Mouse (Mus musculus): ENCODE results near the gene Cdc42se2. TPM values are rescaled to one million over a fixed set of nuclear protein-coding genes. Genes with fewer than 3 reads are reported as not detected.
A peak's percentile ranks its signal among the peaks of the same experiment; 100 is the strongest.

The Cdc42se2 gene
- polyA plus RNA-seq, 1 experiment from 2014 or later, result 204 TPM

GRCm38 (mm10) chr11:54739012-54739750, 48.3 kb downstream of the Cdc42se2 start:
- no peaks in the 10 kb centered on the region for H3K27me3 ChIP-seq
- H3K4me3 ChIP-seq, result no peak overlapping the region
- H3K36me3 ChIP-seq (ENCODE audit: poor library complexity, severe bottlenecking), result peaks cover 46% of the 10 kb centered on the region
- no peak overlapping the region for H3K27ac ChIP-seq
- 95% methylated on average over 4 of the region's 4 CpGs for WGBS
- H3K4me1 ChIP-seq, result peaks cover 4% of the 10 kb centered on the region; the same call in 1 of the 2 replicates
- no peak overlapping the region for H3K9ac ChIP-seq
- no peak overlapping the region for H3K4me2 ChIP-seq
- H3K9me3 ChIP-seq (replicated peaks), result no peaks in the 10 kb centered on the region
- ATAC-seq, result no peak

- 92% methylated on average over 5 of the region's 5 CpGs for WGBS
These were observed 50.6 kb downstream of the Cdc42se2 start for GRCm38 (mm10) chr11:54736903-54737302.

DNA sequence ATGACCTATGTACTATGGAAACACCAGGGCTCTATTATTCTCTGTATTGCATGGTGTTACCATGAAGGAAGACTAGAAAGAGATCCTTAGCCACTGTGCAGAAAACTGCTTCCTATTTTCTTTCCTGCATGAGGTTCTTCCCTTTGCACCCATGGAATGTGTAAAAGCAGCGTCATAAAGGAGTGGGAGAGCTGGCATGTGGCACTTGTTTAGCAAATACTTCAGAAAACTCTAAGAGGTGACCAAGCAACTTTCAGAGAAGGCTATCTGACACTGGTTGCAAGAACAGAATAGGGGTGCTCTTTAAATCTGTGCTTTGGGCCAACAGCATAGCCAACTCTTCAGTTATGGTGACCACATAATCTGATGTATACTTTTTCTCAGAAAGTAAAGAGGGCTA, 52.4 kb downstream of the Cdc42se2 start:
- H3K36me3 ChIP-seq (ENCODE audit: poor library complexity, severe bottlenecking), result peaks cover 56% of the 10 kb centered on the region
- H3K27me3 ChIP-seq, result no peaks in the 10 kb centered on the region
- H3K9me3 ChIP-seq (replicated peaks), result no peaks in the 10 kb centered on the region
- peaks cover 5% of the 10 kb centered on the region; the same call in 1 of the 2 replicates for H3K4me1 ChIP-seq
- H3K4me2 ChIP-seq, result no peak overlapping the region
- H3K9ac ChIP-seq, result no peak overlapping the region
- no peak for ATAC-seq
- no peak overlapping the region for H3K4me3 ChIP-seq
- WGBS, result 91% methylated on average over 1 of the region's 1 CpGs
- no peak overlapping the region for H3K27ac ChIP-seq

More at GRCm38 (mm10) chr11:54736903-54737302, 50.6 kb downstream of the Cdc42se2 start:
- Histone ChIP-seq H3K9ac (no peak overlapping the region), H3K9me3 (replicated peaks) (no peaks in the 10 kb centered on the region), H3K4me2 (no peak overlapping the region), H3K4me1 (peaks cover 5% of the 10 kb centered on the region; the same call in 1 of the 2 replicates), H3K4me3 (no peak overlapping the region), H3K27ac (no peak overlapping the region), H3K27me3 (no peaks in the 10 kb centered on the region), H3K36me3 (ENCODE audit: poor library complexity, severe bottlenecking) (peaks cover 53% of the 10 kb centered on the region)
- ATAC-seq, result no peak

DNA sequence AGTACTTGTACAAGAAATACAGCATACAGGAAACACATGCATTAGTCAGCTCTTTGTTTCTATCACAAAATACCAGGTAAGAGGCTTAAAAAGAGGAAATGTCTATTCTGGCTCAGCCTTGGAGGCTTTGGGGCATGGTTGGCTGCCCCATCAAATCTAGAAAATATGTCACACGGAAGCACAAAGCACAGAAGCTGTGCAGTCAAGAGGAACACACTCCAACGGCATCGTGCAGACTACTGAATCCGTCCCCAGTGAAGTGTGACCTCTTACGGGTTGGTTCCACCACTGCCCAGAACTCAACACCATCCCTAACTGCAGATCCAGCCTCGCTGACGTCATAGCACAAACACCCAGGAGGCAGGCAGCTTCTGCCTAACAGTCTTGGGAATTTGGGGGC, 53.9 kb downstream of the Cdc42se2 start:
- Histone ChIP-seq H3K27me3 (no peaks in the 10 kb centered on the region), H3K4me3 (no peak overlapping the region), H3K27ac (no peak overlapping the region), H3K4me1 (peaks cover 5% of the 10 kb centered on the region; the same call in 1 of the 2 replicates), H3K4me2 (no peak overlapping the region), H3K9me3 (replicated peaks) (no peaks in the 10 kb centered on the region), H3K36me3 (ENCODE audit: poor library complexity, severe bottlenecking) (peaks cover 49% of the 10 kb centered on the region), H3K9ac (no peak overlapping the region)
- no peak for ATAC-seq
- 75% methylated on average over 7 of the region's 7 CpGs for WGBS

GRCm38 (mm10) chr11:54731367-54731766, 56.1 kb downstream of the Cdc42se2 start:
- peaks cover 56% of the 10 kb centered on the region for H3K36me3 ChIP-seq (ENCODE audit: poor library complexity, severe bottlenecking)
- 70% methylated on average over 7 of the region's 7 CpGs for WGBS
- no peaks in the 10 kb centered on the region for H3K9me3 ChIP-seq (replicated peaks)
- ATAC-seq, result no peak
- no peak overlapping the region for H3K4me3 ChIP-seq
- H3K27ac ChIP-seq, result no peak overlapping the region
- peaks cover 5% of the 10 kb centered on the region; the same call in 1 of the 2 replicates for H3K4me1 ChIP-seq
- H3K9ac ChIP-seq, result no peak overlapping the region
- no peak overlapping the region for H3K4me2 ChIP-seq
- no peaks in the 10 kb centered on the region for H3K27me3 ChIP-seq

DNA sequence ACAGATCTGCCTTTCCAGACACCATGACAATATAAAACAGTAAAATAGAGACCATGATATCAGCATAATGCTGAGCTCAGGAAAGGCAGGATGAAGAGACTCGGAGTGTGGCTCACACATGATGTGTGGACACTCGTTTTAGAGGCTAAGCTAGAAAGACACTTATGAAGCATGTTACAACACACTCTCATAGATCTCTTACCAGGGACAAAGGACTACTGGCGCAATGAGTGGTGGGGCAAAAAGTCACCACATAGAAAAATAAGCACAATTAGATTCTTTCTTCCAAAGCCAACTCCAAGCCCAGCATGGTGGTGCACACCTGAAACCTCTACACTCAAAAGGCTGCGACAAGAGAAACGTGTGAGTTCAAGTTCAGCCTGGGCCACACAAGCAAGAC, 56.5 kb downstream of the Cdc42se2 start:
- H3K27me3 ChIP-seq, result no peaks in the 10 kb centered on the region
- peaks cover 5% of the 10 kb centered on the region; the same call in 1 of the 2 replicates for H3K4me1 ChIP-seq
- no peaks in the 10 kb centered on the region for H3K9me3 ChIP-seq (replicated peaks)
- no peak overlapping the region for H3K4me2 ChIP-seq
- WGBS, result 89% methylated on average over 5 of the region's 5 CpGs
- peaks cover 56% of the 10 kb centered on the region for H3K36me3 ChIP-seq (ENCODE audit: poor library complexity, severe bottlenecking)
- no peak overlapping the region for H3K4me3 ChIP-seq
- no peak overlapping the region for H3K9ac ChIP-seq
- no peak overlapping the region for H3K27ac ChIP-seq
- ATAC-seq, result no peak

DNA sequence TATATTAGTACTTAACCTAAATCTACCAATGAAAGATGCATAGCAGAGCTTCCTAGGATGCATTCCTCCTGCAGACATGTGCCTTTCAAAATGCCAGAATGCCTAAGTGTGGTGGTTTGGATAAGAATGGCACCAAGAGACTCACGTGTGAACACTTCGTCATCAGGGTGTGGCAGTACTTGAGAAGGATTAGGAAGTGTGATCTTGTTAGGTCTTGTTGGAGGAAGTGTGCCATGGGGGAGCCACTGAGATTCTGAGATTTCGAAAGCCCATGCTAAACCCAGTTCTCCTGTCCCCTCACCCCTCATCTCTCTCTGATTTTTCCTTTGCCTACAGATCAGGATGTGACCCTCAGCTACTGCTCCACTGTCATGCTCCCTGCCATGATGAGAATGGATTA, 58.2 kb downstream of the Cdc42se2 start:
- Histone ChIP-seq H3K27ac (no peak overlapping the region), H3K4me1 (peaks cover 16% of the 10 kb centered on the region), H3K27me3 (no peaks in the 10 kb centered on the region), H3K9me3 (replicated peaks) (no peaks in the 10 kb centered on the region), H3K4me2 (no peak overlapping the region), H3K36me3 (ENCODE audit: poor library complexity, severe bottlenecking) (peaks cover 56% of the 10 kb centered on the region), H3K4me3 (no peak overlapping the region), H3K9ac (no peak overlapping the region)
- no peak for ATAC-seq
- 88% methylated on average over 3 of the region's 3 CpGs for WGBS

DNA sequence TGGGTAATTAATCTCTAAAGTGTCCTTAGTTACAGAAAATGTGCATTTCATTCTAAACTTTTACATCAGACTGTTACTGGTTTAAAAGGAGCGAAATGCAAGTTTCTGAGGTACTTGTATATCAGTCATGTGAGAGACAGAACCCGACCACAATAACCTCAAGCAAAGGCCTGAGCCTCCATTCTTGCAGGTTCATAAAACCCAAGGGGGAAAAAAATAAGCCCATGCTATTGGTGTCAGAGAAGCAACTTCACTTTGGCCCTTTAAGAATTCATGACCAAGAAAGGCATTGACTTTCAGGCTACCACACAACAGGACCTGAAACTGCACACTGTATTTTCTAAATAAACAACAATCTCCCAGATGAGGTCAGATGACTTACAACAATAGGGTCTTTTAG, 59.1 kb downstream of the Cdc42se2 start:
- no peaks in the 10 kb centered on the region for H3K9me3 ChIP-seq (replicated peaks)
- H3K27ac ChIP-seq, result no peak overlapping the region
- no peak overlapping the region for H3K4me3 ChIP-seq
- H3K4me1 ChIP-seq, result peaks cover 14% of the 10 kb centered on the region
- peaks cover 54% of the 10 kb centered on the region for H3K36me3 ChIP-seq (ENCODE audit: poor library complexity, severe bottlenecking)
- WGBS, result 92% methylated on average over 2 of the region's 2 CpGs
- no peak overlapping the region for H3K4me2 ChIP-seq
- no peaks in the 10 kb centered on the region for H3K27me3 ChIP-seq
- ATAC-seq, result no peak
- H3K9ac ChIP-seq, result no peak overlapping the region

GRCm38 (mm10) chr11:54727327-54727901, 60.1 kb downstream of the Cdc42se2 start:
- Histone ChIP-seq H3K9ac (no peak overlapping the region), H3K27ac (no peak overlapping the region), H3K4me1 (peaks cover 14% of the 10 kb centered on the region), H3K27me3 (no peaks in the 10 kb centered on the region), H3K4me3 (no peak overlapping the region), H3K9me3 (replicated peaks) (no peaks in the 10 kb centered on the region), H3K36me3 (ENCODE audit: poor library complexity, severe bottlenecking) (peaks cover 60% of the 10 kb centered on the region), H3K4me2 (no peak overlapping the region)
- ATAC-seq, result no peak
- WGBS, result 84% methylated on average over 5 of the region's 5 CpGs

DNA sequence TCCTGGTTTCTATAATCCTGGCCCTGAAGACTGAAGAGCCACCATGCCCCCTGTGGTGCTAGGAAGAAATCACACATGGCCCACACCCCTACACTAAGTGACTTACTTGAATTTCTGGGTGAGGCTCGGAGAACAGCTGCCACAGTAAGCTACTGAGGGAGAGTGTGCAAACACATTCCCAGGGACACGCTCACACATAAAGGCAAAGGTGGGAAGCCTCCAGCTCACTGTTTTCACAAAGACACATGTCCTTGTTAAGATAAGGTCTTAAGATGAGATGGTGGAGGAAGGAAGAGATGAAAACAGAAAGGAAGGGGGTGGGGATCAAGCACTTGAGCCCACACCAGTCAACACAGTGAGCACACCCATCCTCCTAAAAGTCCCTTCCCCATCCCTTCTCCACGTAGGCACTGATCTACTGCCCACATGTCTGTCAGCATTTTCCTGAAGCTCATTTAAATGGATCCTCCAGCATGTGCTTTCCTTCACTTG, 60.9 kb downstream of the Cdc42se2 start:
- Histone ChIP-seq H3K27me3 (no peaks in the 10 kb centered on the region), H3K36me3 (ENCODE audit: poor library complexity, severe bottlenecking) (peaks cover 64% of the 10 kb centered on the region), H3K9me3 (replicated peaks) (no peaks in the 10 kb centered on the region), H3K4me2 (no peak overlapping the region), H3K4me1 (peaks cover 14% of the 10 kb centered on the region), H3K9ac (no peak overlapping the region), H3K4me3 (no peak overlapping the region), H3K27ac (no peak overlapping the region)
- no peak for ATAC-seq
- 90% methylated on average over 3 of the region's 3 CpGs for WGBS

DNA sequence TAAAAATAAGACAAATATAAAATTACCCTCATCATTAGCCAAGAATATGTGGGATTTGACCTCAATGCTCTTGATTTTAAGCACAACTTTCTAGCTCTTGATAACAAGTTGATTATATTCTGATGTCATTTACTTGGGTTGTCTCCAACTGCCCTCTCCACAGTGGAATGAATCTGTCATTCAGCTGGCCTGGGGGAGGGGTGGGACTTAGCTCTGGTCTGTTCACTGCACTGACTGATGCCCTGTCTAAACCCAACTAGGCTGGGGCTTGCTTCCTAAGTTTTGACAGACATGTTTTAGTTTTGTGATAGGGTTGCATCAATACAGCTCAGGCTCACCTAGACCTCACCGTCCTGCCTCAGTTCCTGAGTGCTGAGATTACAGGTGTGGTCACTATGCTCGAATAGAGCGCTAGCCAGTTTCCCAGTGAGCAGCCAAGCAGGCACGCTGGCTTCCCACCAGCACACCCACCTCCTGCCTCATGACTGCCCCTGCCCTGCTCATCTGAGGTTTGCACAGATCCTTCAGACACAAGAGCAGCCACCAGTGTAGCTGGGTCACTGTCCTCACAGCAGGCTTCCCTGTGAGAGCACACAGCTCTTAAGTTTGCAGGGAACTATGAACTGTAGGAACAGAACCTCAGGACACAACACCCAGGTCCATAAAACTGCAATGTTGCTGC, 63.0 kb downstream of the Cdc42se2 start:
- Histone ChIP-seq H3K27me3 (no peaks in the 10 kb centered on the region), H3K36me3 (ENCODE audit: poor library complexity, severe bottlenecking) (peaks cover 74% of the 10 kb centered on the region), H3K9ac (no peak overlapping the region), H3K4me1 (peaks cover 14% of the 10 kb centered on the region), H3K27ac (peak overlapping the region; percentile 27; the same call in 1 of the 2 replicates), H3K4me3 (no peak overlapping the region), H3K4me2 (no peak overlapping the region), H3K9me3 (replicated peaks) (no peaks in the 10 kb centered on the region)
- peak; percentile 77 for ATAC-seq
- 80% methylated on average over 4 of the region's 4 CpGs for WGBS

DNA sequence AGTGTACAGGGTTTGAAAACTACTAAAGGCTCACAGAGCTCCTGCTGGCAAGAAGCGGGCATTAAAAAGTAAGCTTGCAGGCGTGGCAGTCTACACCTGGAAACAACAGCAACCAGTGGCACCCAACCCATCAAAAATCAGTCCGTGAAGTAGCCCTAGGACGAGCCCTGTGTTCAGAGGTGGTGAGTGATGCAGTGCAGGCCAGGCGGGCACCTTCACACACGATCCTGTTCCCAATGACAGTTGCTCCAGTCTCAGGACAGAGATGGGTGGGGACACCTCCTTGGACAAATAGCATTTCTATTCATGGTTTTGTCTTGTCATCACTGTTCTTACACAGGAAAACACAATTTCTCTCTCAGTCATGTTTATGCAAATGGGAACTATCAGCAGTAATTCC, 65.4 kb downstream of the Cdc42se2 start:
- Histone ChIP-seq H3K27ac (no peak overlapping the region), H3K9ac (no peak overlapping the region), H3K27me3 (no peaks in the 10 kb centered on the region), H3K36me3 (ENCODE audit: poor library complexity, severe bottlenecking) (peaks cover 80% of the 10 kb centered on the region), H3K4me2 (no peak overlapping the region), H3K4me3 (no peak overlapping the region), H3K4me1 (peaks cover 14% of the 10 kb centered on the region), H3K9me3 (replicated peaks) (no peaks in the 10 kb centered on the region)
- WGBS, result 93% methylated on average over 6 of the region's 6 CpGs
- ATAC-seq, result no peak

All from forebrain, embryonic 13.5 days (tissue).